Mouse (Mus musculus): ENCODE results near the gene Il20rb. TPM values are rescaled to one million over a fixed set of nuclear protein-coding genes. Genes with fewer than 3 reads are reported as not detected.

Il20rb gene
- polyA plus RNA-seq, 1 experiment from 2014 or later, result 1.1 TPM

DNA sequence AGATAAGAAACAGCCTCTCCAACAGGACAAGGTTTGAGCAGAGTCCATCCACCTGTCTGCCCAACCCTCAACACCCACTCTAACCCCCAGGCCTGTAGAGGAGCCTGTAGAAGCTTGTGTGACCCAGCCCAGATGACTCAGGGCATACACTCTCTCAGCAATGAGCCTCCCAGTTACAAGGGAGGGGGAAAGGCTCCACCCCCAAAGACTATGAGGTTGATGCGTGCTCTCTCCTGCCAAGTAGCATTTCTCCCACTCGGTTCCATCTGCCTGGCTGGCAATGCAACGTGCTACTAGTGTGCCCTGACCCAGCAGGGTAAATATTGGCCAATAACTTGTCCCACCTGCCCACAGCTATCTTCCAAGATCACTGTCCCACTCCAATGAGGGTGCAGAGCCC lies 19.8 kb downstream of the Il20rb start:
- Histone ChIP-seq H3K36me3 (ENCODE audit: control insufficient read depth, insufficient read depth, low read length) (no peaks in the 10 kb centered on the region), H3K4me3 (ENCODE audit: low read length) (no peak overlapping the region), H3K27ac (ENCODE audit: low read length) (no peak overlapping the region), H3K4me2 (ENCODE audit: low read depth, low read length) (no peak overlapping the region), H3K4me1 (ENCODE audit: control insufficient read depth, insufficient read depth, low read length) (peaks cover 8% of the 10 kb centered on the region; the same call in 1 of the 2 replicates), H3K9ac (ENCODE audit: low read depth, low read length) (no peak overlapping the region), H3K9me3 (ENCODE audit: control insufficient read depth, low read length) (no peaks in the 10 kb centered on the region), H3K27me3 (replicated peaks; ENCODE audit: control insufficient read depth, insufficient read depth, low read length) (no peaks in the 10 kb centered on the region)
- peak; percentile 81; the same call in 1 of the 2 replicates for ATAC-seq
- WGBS, result 68% methylated on average over 3 of the region's 3 CpGs

DNA sequence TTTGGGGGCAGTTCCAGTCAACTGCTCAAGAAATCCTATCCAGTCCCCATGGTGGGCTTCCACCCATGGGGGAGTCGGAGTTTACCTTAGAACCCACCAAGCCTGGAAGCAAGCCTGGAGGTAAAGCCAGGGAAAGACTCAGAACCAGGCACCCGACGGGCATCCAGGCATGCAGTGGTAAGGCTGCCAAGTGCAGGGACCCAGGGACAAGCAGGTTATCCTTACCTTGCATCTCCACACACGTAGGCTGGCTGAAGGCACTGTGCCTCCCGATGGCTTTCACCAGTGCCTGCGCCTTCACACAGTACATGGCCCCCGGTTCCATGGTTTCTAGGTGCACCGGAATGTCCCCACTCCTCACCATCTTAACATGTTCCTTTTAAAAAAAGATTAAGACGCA lies 20.6 kb downstream of the Il20rb start:
- 93% methylated on average over 9 of the region's 9 CpGs for WGBS
- Histone ChIP-seq H3K4me3 (ENCODE audit: low read length) (no peak overlapping the region), H3K9ac (ENCODE audit: low read depth, low read length) (no peak overlapping the region), H3K27me3 (replicated peaks; ENCODE audit: control insufficient read depth, insufficient read depth, low read length) (no peaks in the 10 kb centered on the region), H3K4me2 (ENCODE audit: low read depth, low read length) (no peak overlapping the region), H3K27ac (ENCODE audit: low read length) (no peak overlapping the region), H3K9me3 (ENCODE audit: control insufficient read depth, low read length) (no peaks in the 10 kb centered on the region), H3K36me3 (ENCODE audit: control insufficient read depth, insufficient read depth, low read length) (no peaks in the 10 kb centered on the region), H3K4me1 (ENCODE audit: control insufficient read depth, insufficient read depth, low read length) (peaks cover 7% of the 10 kb centered on the region; the same call in 1 of the 2 replicates)
- ATAC-seq, result no peak

DNA sequence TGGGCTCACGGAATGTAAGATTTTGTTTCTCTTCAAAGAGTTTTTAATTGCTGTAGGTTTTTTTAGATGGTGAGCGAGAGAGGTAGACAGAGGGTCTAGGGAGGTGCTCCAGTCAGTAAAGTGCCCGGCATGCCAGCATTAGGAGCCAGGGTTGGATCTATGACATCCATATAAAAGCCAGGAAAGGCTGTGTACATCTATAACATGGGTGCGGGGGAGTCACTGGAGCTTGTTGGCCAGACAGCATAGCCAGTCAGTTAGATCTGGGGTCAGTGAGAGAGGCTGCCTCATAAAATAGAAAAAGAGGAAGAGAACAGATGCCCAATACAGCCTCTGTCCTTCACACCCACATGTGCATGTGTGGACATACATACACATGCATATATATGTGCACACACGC lies 21.2 kb downstream of the Il20rb start:
- no peaks in the 10 kb centered on the region for H3K27me3 ChIP-seq (replicated peaks; ENCODE audit: control insufficient read depth, insufficient read depth, low read length)
- no peaks in the 10 kb centered on the region for H3K36me3 ChIP-seq (ENCODE audit: control insufficient read depth, insufficient read depth, low read length)
- H3K4me3 ChIP-seq (ENCODE audit: low read length), result no peak overlapping the region
- H3K4me1 ChIP-seq (ENCODE audit: control insufficient read depth, insufficient read depth, low read length), result 0 out of 2 replicates have a peak, but pooled peaks cover 4% of the 10 kb centered on the region
- H3K9ac ChIP-seq (ENCODE audit: low read depth, low read length), result no peak overlapping the region
- no peak overlapping the region for H3K4me2 ChIP-seq (ENCODE audit: low read depth, low read length)
- no peaks in the 10 kb centered on the region for H3K9me3 ChIP-seq (ENCODE audit: control insufficient read depth, low read length)
- H3K27ac ChIP-seq (ENCODE audit: low read length), result no peak overlapping the region
- no peak for ATAC-seq
- 93% methylated on average over 5 of the region's 5 CpGs for WGBS

DNA sequence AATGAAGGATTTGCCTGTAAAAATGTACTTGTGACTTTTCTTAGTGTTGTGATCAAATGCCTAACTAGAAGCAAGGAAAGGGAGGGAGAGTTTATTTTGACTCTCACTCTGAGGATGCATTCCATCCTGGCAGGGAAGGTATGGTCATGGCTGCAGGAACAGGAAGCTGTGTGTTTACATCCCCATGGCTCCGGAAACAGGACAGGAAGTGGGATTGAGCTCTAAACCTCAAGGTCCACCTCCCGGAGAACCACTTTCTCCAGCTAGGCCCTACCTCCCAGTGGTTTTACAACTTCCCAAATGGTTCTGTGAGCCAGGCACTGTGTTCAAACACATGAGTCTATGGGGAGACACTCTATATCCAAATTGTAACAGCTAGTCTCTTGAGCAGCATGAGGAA lies 22.8 kb downstream of the Il20rb start:
- H3K36me3 ChIP-seq (ENCODE audit: control insufficient read depth, insufficient read depth, low read length), result no peaks in the 10 kb centered on the region
- no peak overlapping the region for H3K9ac ChIP-seq (ENCODE audit: low read depth, low read length)
- H3K9me3 ChIP-seq (ENCODE audit: control insufficient read depth, low read length), result no peaks in the 10 kb centered on the region
- no peak overlapping the region for H3K4me3 ChIP-seq (ENCODE audit: low read length)
- ATAC-seq, result no peak
- no peaks in the 10 kb centered on the region for H3K27me3 ChIP-seq (replicated peaks; ENCODE audit: control insufficient read depth, insufficient read depth, low read length)
- 66% methylated on average over 2 of the region's 2 CpGs for WGBS
- 0 out of 2 replicates have a peak, but pooled peaks cover 4% of the 10 kb centered on the region for H3K4me1 ChIP-seq (ENCODE audit: control insufficient read depth, insufficient read depth, low read length)
- no peak overlapping the region for H3K27ac ChIP-seq (ENCODE audit: low read length)
- H3K4me2 ChIP-seq (ENCODE audit: low read depth, low read length), result no peak overlapping the region

DNA sequence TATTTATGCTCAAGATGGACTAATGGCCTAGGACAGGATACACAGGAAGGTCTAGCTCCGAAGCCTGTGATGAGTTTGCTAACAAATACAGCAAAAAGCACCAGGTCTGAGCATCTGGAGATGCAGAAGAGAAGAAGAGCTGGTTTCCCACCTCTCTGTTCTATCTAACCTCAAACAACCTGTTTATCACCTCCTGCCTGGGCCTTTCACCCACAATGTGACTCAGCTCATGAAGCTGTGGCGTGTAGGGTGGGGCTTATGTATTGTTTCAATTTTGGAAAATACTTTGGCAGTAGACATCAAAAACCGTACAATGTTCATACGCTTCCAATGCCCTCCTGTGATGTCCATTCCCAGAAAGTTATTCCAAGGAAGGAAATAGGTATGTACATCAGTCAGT lies 24.5 kb downstream of the Il20rb start:
- Histone ChIP-seq H3K4me1 (ENCODE audit: control insufficient read depth, insufficient read depth, low read length) (0 out of 2 replicates have a peak, but pooled peaks cover 4% of the 10 kb centered on the region), H3K27ac (ENCODE audit: low read length) (no peak overlapping the region), H3K4me2 (ENCODE audit: low read depth, low read length) (no peak overlapping the region), H3K4me3 (ENCODE audit: low read length) (no peak overlapping the region), H3K36me3 (ENCODE audit: control insufficient read depth, insufficient read depth, low read length) (no peaks in the 10 kb centered on the region), H3K9me3 (ENCODE audit: control insufficient read depth, low read length) (no peaks in the 10 kb centered on the region), H3K27me3 (replicated peaks; ENCODE audit: control insufficient read depth, insufficient read depth, low read length) (no peaks in the 10 kb centered on the region), H3K9ac (ENCODE audit: low read depth, low read length) (no peak overlapping the region)
- WGBS, result 89% methylated on average over 4 of the region's 4 CpGs
- ATAC-seq, result no peak

DNA sequence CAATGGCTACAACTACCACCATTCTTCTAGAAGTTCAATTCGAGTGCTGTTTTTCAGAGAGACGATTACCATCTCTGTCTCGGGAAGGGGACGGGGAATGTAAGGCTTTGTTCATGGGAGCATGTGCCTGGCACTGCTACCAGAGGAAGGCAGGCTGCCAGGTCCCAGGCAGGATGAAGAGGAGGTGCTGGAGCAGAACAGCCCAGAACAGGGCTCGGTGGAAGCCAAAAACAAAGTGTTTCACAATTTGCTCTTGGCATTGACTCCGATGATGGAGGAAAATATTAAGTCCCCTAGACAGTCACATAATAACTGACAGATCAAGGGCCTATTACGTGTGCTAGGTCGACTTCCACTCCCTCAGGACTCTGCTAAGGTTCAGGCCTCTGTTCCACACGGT lies 24.9 kb downstream of the Il20rb start:
- Histone ChIP-seq H3K27ac (ENCODE audit: low read length) (no peak overlapping the region), H3K9ac (ENCODE audit: low read depth, low read length) (no peak overlapping the region), H3K9me3 (ENCODE audit: control insufficient read depth, low read length) (no peaks in the 10 kb centered on the region), H3K36me3 (ENCODE audit: control insufficient read depth, insufficient read depth, low read length) (no peaks in the 10 kb centered on the region), H3K4me3 (ENCODE audit: low read length) (no peak overlapping the region), H3K27me3 (replicated peaks; ENCODE audit: control insufficient read depth, insufficient read depth, low read length) (no peaks in the 10 kb centered on the region), H3K4me2 (ENCODE audit: low read depth, low read length) (no peak overlapping the region), H3K4me1 (ENCODE audit: control insufficient read depth, insufficient read depth, low read length) (0 out of 2 replicates have a peak, but pooled peaks cover under 1% of the 10 kb centered on the region)
- ATAC-seq, result no peak
- 84% methylated on average over 9 of the region's 9 CpGs for WGBS

DNA sequence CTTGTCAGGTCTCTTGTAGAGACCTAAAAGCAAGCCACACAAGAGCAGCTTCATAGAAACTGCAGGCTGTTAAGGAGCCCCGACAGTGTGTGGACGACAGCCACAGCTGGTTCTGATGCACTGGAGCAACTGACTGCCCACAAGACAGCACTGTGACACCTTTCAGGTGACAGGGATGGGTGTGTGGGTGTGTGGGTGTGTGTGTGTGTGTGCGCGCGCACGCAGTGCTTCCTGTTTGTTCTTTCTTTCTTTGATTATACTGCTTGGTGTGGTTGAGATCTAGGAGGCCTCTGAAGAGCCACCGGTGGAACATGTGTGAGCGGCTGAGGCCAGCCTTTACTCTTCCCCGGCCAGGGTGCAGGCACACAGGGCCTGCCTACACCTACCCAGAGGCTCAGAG lies 26.4 kb downstream of the Il20rb start:
- Histone ChIP-seq H3K4me1 (ENCODE audit: control insufficient read depth, insufficient read depth, low read length) (no peaks in the 10 kb centered on the region), H3K36me3 (ENCODE audit: control insufficient read depth, insufficient read depth, low read length) (no peaks in the 10 kb centered on the region), H3K27me3 (replicated peaks; ENCODE audit: control insufficient read depth, insufficient read depth, low read length) (no peaks in the 10 kb centered on the region), H3K9me3 (ENCODE audit: control insufficient read depth, low read length) (no peaks in the 10 kb centered on the region), H3K9ac (ENCODE audit: low read depth, low read length) (0 out of 2 replicates have a peak overlapping the region, but pooled peaks have one; percentile 24), H3K27ac (ENCODE audit: low read length) (no peak overlapping the region), H3K4me3 (ENCODE audit: low read length) (no peak overlapping the region), H3K4me2 (ENCODE audit: low read depth, low read length) (no peak overlapping the region)
- no peak for ATAC-seq
- 91% methylated on average over 9 of the region's 9 CpGs for WGBS

DNA sequence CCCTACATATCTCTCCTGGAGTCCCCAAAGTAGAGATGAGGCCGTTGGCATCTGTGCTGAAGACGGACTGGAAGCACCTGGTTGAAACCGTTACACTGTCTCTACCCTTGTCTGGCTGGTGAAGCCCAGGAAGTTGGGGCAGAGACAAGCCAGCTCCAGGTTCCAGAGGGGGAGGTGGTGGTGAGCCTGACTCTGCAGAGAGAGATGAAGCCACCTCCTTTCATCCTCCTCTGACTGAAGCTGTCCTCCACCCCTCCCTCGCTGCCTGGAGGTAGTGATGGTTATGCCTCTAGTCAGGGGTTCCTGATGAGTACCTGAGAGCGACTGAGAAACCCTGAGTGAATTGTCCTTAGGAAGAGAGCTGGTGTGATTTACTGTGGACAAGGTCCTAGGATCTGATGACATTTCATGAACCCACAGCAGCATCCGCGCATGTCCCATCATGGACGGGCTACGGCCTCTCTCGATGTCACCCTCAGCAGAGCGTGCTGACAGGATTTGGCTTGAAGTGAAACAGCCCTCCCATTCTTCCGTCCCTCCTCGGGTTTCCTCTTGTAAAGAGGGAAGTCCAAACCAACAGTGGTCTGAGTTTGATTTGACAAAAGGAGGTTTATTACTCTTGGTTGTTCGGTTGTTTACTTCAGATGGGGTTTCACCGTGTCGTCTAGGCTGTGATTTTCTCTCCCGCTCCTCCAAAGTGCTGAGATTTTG lies 28.5 kb downstream of the Il20rb start:
- H3K36me3 ChIP-seq (ENCODE audit: control insufficient read depth, insufficient read depth, low read length), result no peaks in the 10 kb centered on the region
- H3K9me3 ChIP-seq (ENCODE audit: control insufficient read depth, low read length), result no peaks in the 10 kb centered on the region
- WGBS, result 76% methylated on average over 17 of the region's 17 CpGs
- no peaks in the 10 kb centered on the region for H3K27me3 ChIP-seq (replicated peaks; ENCODE audit: control insufficient read depth, insufficient read depth, low read length)
- no peak overlapping the region for H3K4me2 ChIP-seq (ENCODE audit: low read depth, low read length)
- peaks cover 12% of the 10 kb centered on the region for H3K4me1 ChIP-seq (ENCODE audit: control insufficient read depth, insufficient read depth, low read length)
- no peak overlapping the region for H3K4me3 ChIP-seq (ENCODE audit: low read length)
- H3K27ac ChIP-seq (ENCODE audit: low read length), result no peak overlapping the region
- ATAC-seq, result no peak
- no peak overlapping the region for H3K9ac ChIP-seq (ENCODE audit: low read depth, low read length)

DNA sequence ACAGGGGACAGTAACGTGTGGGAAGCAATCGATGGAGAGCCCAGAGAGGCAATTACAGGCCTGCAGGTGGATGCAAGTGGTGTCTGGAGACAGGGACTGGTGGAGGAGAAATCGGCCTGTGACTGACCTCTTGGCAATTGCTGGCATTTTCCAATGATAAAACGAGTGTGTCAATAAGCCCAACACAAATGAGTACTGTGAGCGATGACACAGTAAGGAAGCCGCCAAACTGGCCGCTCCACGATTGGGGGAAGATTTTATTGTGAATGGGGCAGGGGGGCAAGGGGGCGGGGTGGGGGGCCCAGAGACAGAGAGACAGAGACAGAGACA lies 32.0 kb downstream of the Il20rb start:
- H3K36me3 ChIP-seq (ENCODE audit: control insufficient read depth, insufficient read depth, low read length), result no peaks in the 10 kb centered on the region
- H3K4me2 ChIP-seq (ENCODE audit: low read depth, low read length), result peak overlapping the region; percentile 83
- H3K27me3 ChIP-seq (replicated peaks; ENCODE audit: control insufficient read depth, insufficient read depth, low read length), result no peaks in the 10 kb centered on the region
- peaks cover 18% of the 10 kb centered on the region for H3K4me1 ChIP-seq (ENCODE audit: control insufficient read depth, insufficient read depth, low read length)
- H3K4me3 ChIP-seq (ENCODE audit: low read length), result peak overlapping the region; percentile 54
- peak; percentile 29 for ATAC-seq
- no peak overlapping the region for H3K27ac ChIP-seq (ENCODE audit: low read length)
- peak overlapping the region; percentile 64 for H3K9ac ChIP-seq (ENCODE audit: low read depth, low read length)
- no peaks in the 10 kb centered on the region for H3K9me3 ChIP-seq (ENCODE audit: control insufficient read depth, low read length)
- WGBS, result 15% methylated on average over 9 of the region's 9 CpGs
